Mouse (Mus musculus) small intestine, adult 2 months (tissue): ENCODE data around the gene Ppfibp1. TPM values are rescaled to one million over a fixed set of nuclear protein-coding genes. Genes with fewer than 3 reads are reported as not detected.
A peak's percentile ranks its signal among the peaks of the same experiment; 100 is the strongest.

Experiments used
- H3K27ac ChIP-seq: fragments of 200-500 bp; 2 replicates; pipeline ENCODE4 v1.5.1; 2012; ENCODE audit warnings: low read depth, low read length, control low read depth, inconsistent platforms; ENCODE audit not compliant: insufficient read depth
- H3K27me3 ChIP-seq: fragments of 200-500 bp; 2 replicates; pipeline ENCODE4 v1.6.1; 2012; ENCODE audit warnings: mild to moderate bottlenecking, moderate library complexity, low read length, inconsistent platforms; ENCODE audit not compliant: control insufficient read depth, insufficient read depth
- H3K36me3 ChIP-seq: fragments of 200-500 bp; 2 replicates; pipeline ENCODE4 v1.6.1; 2012; ENCODE audit warnings: mild to moderate bottlenecking, low read length, control low read depth, inconsistent platforms; ENCODE audit not compliant: control insufficient read depth, insufficient read depth
- H3K4me1 ChIP-seq: fragments of 200-500 bp; 2 replicates; pipeline ENCODE4 v1.6.1; 2012; ENCODE audit warnings: low read length, inconsistent platforms, mixed read lengths; ENCODE audit not compliant: control insufficient read depth, insufficient read depth, insufficient read length
- H3K4me3 ChIP-seq: fragments of 200-500 bp; 2 replicates; pipeline ENCODE4 v1.5.1; 2012; ENCODE audit warnings: low read depth, mild to moderate bottlenecking, control low read depth, inconsistent platforms, low read length, moderate library complexity
- CTCF ChIP-seq: fragments of 200-500 bp; IDR thresholded peaks from 2 replicates; pipeline ENCODE4 v1.5.1; 2012; ENCODE audit warnings: low read depth, mild to moderate bottlenecking, control low read depth, inconsistent platforms, low read length, moderate library complexity, mixed read lengths; ENCODE audit not compliant: insufficient replicate concordance, insufficient read length; ENCODE audit errors: extremely low read depth
- POLR2A ChIP-seq: fragments of 200-500 bp; IDR thresholded peaks from 2 replicates; pipeline ENCODE4 v1.6.1; 2012; ENCODE audit warnings: low read depth, mild to moderate bottlenecking, control low read depth, inconsistent platforms, low read length, moderate library complexity
- WGBS: fragments of 180-500 bp; shearing (Covaris S2); methylation state at CpG from one replicate; pipeline ENCODE4 v1.1.7; 2018; 5-methylcytosine and 5-hydroxymethylcytosine counted together
- polyA plus RNA-seq: library from polyadenylated mRNA; depleted of rRNA; stranded (reverse); fragments of >200 nt; gene quantifications from 2 replicates; pipeline ENCODE4 v1.2.3, GENCODE M21; 2012; rRNA removed

Gene Ppfibp1
- polyA plus RNA-seq, 1 experiment = 3.3 TPM

DNA sequence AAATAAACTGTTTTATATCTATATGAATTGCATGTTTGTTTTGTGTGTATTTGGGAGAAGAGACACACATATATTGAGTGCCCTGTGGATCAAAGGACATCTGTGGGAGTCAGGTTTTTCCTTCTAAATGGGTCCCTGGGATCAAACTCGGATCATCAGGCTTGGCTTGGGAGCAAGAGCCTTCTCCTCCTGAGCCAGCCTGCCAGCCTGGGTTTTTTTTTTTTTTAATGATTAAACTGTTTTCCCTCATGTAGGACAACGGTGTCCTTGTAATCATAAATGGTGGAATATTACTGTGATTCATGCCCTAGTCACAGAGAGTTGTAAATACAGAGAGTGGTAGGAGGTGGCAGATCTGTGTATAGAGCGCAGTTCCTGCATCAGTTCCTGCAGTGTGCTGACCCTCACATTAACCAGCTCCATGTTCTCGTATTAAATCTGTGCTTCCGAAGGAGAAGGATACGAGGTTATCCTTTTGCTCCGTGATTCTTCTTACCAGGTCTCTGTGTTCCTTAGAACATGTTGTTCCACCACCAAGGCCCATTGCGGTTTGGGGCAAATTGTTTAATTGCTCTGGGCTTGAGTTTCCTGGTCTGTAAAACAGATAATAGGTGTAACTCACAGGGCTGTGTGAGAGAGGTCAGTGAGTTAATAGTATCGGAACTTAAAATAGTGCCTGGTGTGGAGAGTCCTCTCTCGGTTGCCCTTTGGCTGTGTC lies 176.1 kb downstream of the Ppfibp1 start:
- peaks cover 24% of the 10 kb centered on the region for H3K36me3 ChIP-seq
- H3K27ac ChIP-seq = peak overlapping the region; percentile 83
- H3K4me3 ChIP-seq = peak overlapping the region; percentile 5; the same call in 1 of the 2 replicates
- H3K27me3 ChIP-seq = no peaks in the 10 kb centered on the region
- no peak for TF ChIP-seq POLR2A
- no peak for TF ChIP-seq CTCF
- H3K4me1 ChIP-seq = peaks cover 24% of the 10 kb centered on the region
- WGBS = 33% methylated on average over 10 of the region's 10 CpGs

DNA sequence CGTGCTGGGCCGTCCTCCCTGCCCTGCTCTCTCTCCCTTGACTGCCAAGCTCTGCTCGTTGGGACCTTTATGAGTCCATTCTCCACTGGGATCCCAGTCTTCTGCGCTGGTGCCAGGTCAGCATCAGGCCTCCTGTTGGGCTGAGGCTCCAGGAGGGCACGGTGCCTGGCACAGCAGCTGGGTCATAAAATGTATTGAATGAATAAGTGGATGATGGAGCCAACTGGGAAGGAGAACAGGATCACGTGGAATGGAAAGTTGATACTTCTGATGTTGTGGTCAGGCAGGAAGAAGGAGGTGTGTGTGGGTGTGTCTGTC lies 176.6 kb downstream of the Ppfibp1 start:
- Histone ChIP-seq H3K27me3 (no peaks in the 10 kb centered on the region), H3K27ac (peak overlapping the region; percentile 83), H3K4me3 (peak overlapping the region; percentile 5; the same call in 1 of the 2 replicates), H3K4me1 (peaks cover 24% of the 10 kb centered on the region), H3K36me3 (peaks cover 22% of the 10 kb centered on the region)
- 29% methylated on average over 6 of the region's 6 CpGs for WGBS
- TF ChIP-seq CTCF (no peak), POLR2A (no peak)

DNA sequence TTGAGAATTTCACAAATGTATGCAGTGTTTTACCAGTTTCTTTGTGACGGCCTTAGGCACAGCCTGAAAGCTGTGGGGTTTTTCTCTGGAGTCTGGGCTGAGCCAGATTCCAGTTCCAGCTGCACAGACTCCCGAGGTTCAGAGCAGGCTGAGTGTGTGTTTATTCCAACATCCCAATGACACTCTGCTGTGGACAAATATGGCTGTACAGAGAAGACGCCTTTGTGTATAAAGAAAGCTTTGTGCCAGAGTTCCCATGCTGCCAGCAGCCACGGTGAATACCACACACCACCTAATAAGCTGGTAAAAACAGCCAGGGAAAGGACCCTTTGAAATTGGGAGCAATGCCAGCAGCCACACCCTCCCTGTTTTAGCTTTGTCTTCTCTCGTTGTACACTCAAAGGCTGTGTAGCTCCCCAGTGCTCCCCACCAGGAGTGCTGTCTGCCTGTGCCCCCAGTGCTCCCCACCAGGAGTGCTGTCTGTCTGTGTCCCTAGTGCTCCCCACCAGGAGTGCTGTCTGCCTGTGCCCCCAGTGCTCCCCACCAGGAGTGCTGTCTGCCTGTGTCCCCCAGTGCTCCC lies 187.6 kb downstream of the Ppfibp1 start:
- Histone ChIP-seq H3K27me3 (no peaks in the 10 kb centered on the region), H3K4me1 (no peaks in the 10 kb centered on the region), H3K4me3 (no peak overlapping the region), H3K36me3 (peaks cover 21% of the 10 kb centered on the region), H3K27ac (no peak overlapping the region; the same call in 1 of the 2 replicates)
- 44% methylated on average over 5 of the region's 5 CpGs for WGBS
- TF ChIP-seq CTCF = no peak
- TF ChIP-seq POLR2A = no peak

DNA sequence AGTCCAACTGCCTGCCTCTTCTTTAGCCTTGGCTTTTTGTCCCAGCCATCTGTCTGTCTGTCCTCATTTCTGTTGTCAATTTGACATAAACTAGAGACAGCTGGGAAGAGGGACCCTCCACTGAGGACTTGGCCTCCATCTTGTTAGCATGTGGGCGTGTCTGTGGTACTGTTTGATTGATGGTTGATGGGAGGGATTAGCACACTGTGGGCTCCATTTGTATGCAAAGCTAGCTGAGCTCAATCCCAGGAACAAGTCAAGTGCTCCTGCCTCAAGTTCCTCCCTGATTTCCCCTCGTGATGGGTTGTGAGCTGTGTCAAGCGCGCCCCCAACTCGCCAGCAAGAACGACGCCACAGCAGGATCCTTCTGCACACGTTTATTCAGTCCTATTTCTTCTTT lies 188.6 kb downstream of the Ppfibp1 start:
- Histone ChIP-seq H3K4me1 (no peaks in the 10 kb centered on the region), H3K4me3 (no peak overlapping the region), H3K27ac (no peak overlapping the region), H3K36me3 (peaks cover 12% of the 10 kb centered on the region), H3K27me3 (no peaks in the 10 kb centered on the region)
- no peak for TF ChIP-seq CTCF
- no peak for TF ChIP-seq POLR2A
- 92% methylated on average over 8 of the region's 8 CpGs for WGBS

DNA sequence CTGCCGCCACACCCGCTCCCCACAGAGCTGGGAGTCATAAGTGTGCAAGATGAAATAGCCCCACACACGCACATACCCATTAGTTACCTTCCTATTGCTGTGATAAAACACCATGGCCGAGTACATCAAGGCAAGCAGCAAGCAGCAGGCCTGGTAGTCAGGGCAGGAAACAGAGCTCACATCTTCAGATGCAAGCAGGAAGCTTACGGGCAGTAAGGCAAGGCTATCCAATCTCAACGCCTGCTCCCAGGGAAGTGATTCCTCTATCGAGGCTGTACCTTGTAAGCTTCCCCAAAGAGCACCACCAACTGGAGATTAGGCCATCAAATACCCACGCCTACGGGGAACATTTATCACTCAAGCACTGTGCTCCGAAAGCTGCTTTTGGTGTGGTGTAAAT lies 191.6 kb downstream of the Ppfibp1 start:
- TF ChIP-seq CTCF (no peak), POLR2A (no peak)
- 89% methylated on average over 10 of the region's 10 CpGs for WGBS
- peaks cover 3% of the 10 kb centered on the region; the same call in 1 of the 2 replicates for H3K36me3 ChIP-seq
- H3K4me3 ChIP-seq = no peak overlapping the region
- H3K27ac ChIP-seq = no peak overlapping the region
- H3K27me3 ChIP-seq = no peaks in the 10 kb centered on the region
- H3K4me1 ChIP-seq = no peaks in the 10 kb centered on the region

Other genes with a start within 250 kb of the Ppfibp1 start
- gene Med21, start 245.9 kb upstream of the Ppfibp1 start, polyA plus RNA-seq = 5.8 and 6.9 TPM in 2 replicates
- gene Tm7sf3, start 245.7 kb upstream of the Ppfibp1 start, polyA plus RNA-seq = 9.6 and 14.4 TPM in 2 replicates
- 1.1 and 1.6 TPM in 2 replicates for gene Stk38l, start 163.5 kb upstream of the Ppfibp1 start, polyA plus RNA-seq
- 0.65 and 0.89 TPM in 2 replicates for gene Arntl2, start 92.4 kb upstream of the Ppfibp1 start, polyA plus RNA-seq
- not detected in 2 replicates for gene Smco2, start 38.4 kb upstream of the Ppfibp1 start, polyA plus RNA-seq
- not detected in 2 replicates for gene 1700034J05Rik, start 65.9 kb downstream of the Ppfibp1 start, polyA plus RNA-seq
- gene Rep15, start 144.1 kb downstream of the Ppfibp1 start, polyA plus RNA-seq = 5.7 and 6.3 TPM in 2 replicates
- gene Mrps35, start 154.3 kb downstream of the Ppfibp1 start, polyA plus RNA-seq = 3.8 and 7.7 TPM in 2 replicates
- gene Mansc4, start 198.5 kb downstream of the Ppfibp1 start, polyA plus RNA-seq = 0.24 TPM in 1 of 2 replicates, not detected in the other
- gene Klhl42, start 202.9 kb downstream of the Ppfibp1 start, polyA plus RNA-seq = 3.9 and 6.4 TPM in 2 replicates